Mouse (Mus musculus): ENCODE results near the gene Phf24. TPM values are rescaled to one million over a fixed set of nuclear protein-coding genes. Genes with fewer than 3 reads are reported as not detected.

Phf24 gene
- polyA plus RNA-seq, 1 experiment from 2014 or later = 45.8 TPM

GRCm38 (mm10) chr4:42988296-42988695, 71.8 kb downstream of the Phf24 start:
- H3K4me1 ChIP-seq (ENCODE audit: control insufficient read depth, insufficient read depth, low read length) = no peaks in the 10 kb centered on the region
- H3K27ac ChIP-seq (ENCODE audit: low read length) = no peak overlapping the region
- no peaks in the 10 kb centered on the region for H3K27me3 ChIP-seq (ENCODE audit: control insufficient read depth, insufficient read depth, low read depth, low read length)
- H3K36me3 ChIP-seq (ENCODE audit: control insufficient read depth, insufficient read depth, low read length) = peaks cover 69% of the 10 kb centered on the region
- no peak for ATAC-seq
- H3K9me3 ChIP-seq (replicated peaks; ENCODE audit: control insufficient read depth, low read length, poor library complexity, severe bottlenecking) = no peaks in the 10 kb centered on the region
- no peak overlapping the region for H3K4me3 ChIP-seq (ENCODE audit: low read depth, low read length)
- no peak overlapping the region for H3K4me2 ChIP-seq (ENCODE audit: low read length)
- H3K9ac ChIP-seq (ENCODE audit: low read depth, low read length) = no peak overlapping the region
- 73% methylated on average over 1 of the region's 1 CpGs for WGBS

Other genes starting within 250 kb of the Phf24 start
- gene 4930578G10Rik, start 181.1 kb upstream of the Phf24 start, polyA plus RNA-seq (2015; fragmentation: Nextera tagmentation; extraction: Ambion mirVana) = 0.70 TPM in 1 of 2 replicates, not detected in the other
- gene Ccl19, start 160.1 kb upstream of the Phf24 start, polyA plus RNA-seq (2015; fragmentation: Nextera tagmentation; extraction: Ambion mirVana) = not detected in 2 replicates
- 0.63 and 2.1 TPM in 2 replicates for gene Ccl21a, start 142.7 kb upstream of the Phf24 start, polyA plus RNA-seq (2015; fragmentation: Nextera tagmentation; extraction: Ambion mirVana)
- 0.06 TPM in 1 of 2 replicates, not detected in the other for gene Fam205a1, start 62.8 kb upstream of the Phf24 start, polyA plus RNA-seq (2015; fragmentation: Nextera tagmentation; extraction: Ambion mirVana)
- 0.67 and 0.76 TPM in 2 replicates for gene Gm12394, start 59.9 kb upstream of the Phf24 start, polyA plus RNA-seq (2015; fragmentation: Nextera tagmentation; extraction: Ambion mirVana)
- 2.0 and 2.3 TPM in 2 replicates for gene Fam205c, start 42.4 kb upstream of the Phf24 start, polyA plus RNA-seq (2015; fragmentation: Nextera tagmentation; extraction: Ambion mirVana)
- gene Dnajb5, start 33.2 kb downstream of the Phf24 start, polyA plus RNA-seq (2015; fragmentation: Nextera tagmentation; extraction: Ambion mirVana) = 53.8 and 56.8 TPM in 2 replicates
- gene 1700022I11Rik, start 52.9 kb downstream of the Phf24 start, polyA plus RNA-seq (2015; fragmentation: Nextera tagmentation; extraction: Ambion mirVana) = 0.43 and 0.57 TPM in 2 replicates
- 498 and 509 TPM in 2 replicates for gene Vcp, start 83.8 kb downstream of the Phf24 start, polyA plus RNA-seq (2015; fragmentation: Nextera tagmentation; extraction: Ambion mirVana)
- 26.9 and 30.0 TPM in 2 replicates for gene Fancg, start 93.8 kb downstream of the Phf24 start, polyA plus RNA-seq (2015; fragmentation: Nextera tagmentation; extraction: Ambion mirVana)
- gene Pigo, start 109.2 kb downstream of the Phf24 start, polyA plus RNA-seq (2015; fragmentation: Nextera tagmentation; extraction: Ambion mirVana) = 29.0 and 32.0 TPM in 2 replicates
- gene Stoml2, start 115.0 kb downstream of the Phf24 start, polyA plus RNA-seq (2015; fragmentation: Nextera tagmentation; extraction: Ambion mirVana) = 211 and 234 TPM in 2 replicates
- 43.4 and 49.9 TPM in 2 replicates for gene Fam214b, start 129.6 kb downstream of the Phf24 start, polyA plus RNA-seq (2015; fragmentation: Nextera tagmentation; extraction: Ambion mirVana)
- 19.5 and 20.8 TPM in 2 replicates for gene Unc13b, start 142.3 kb downstream of the Phf24 start, polyA plus RNA-seq (2015; fragmentation: Nextera tagmentation; extraction: Ambion mirVana)